Mouse (Mus musculus) ES-E14 (cell line): ENCODE measurements around the gene Cul3.

Experiments
- HCFC1 ChIP-seq: IDR thresholded peaks from 2 replicates; pipeline ENCODE4 v1.6.1; 2012; ENCODE audit warnings: low read length, inconsistent platforms, borderline replicate concordance; ENCODE audit not compliant: insufficient read depth
- MAFK ChIP-seq: IDR thresholded peaks from 2 replicates; pipeline ENCODE4 v1.6.1; 2014; ENCODE audit warnings: mild to moderate bottlenecking, low read depth, low read length, inconsistent platforms; ENCODE audit not compliant: insufficient read depth
- ZC3H11A ChIP-seq: IDR thresholded peaks from 2 replicates; pipeline ENCODE4 v1.6.1; 2012; ENCODE audit warnings: low read depth, mild to moderate bottlenecking, inconsistent platforms, low read length, borderline replicate concordance

- TF ChIP-seq MAFK (no peak), HCFC1 (no peak), ZC3H11A (no peak)
Observed at GRCm38 (mm10) chr1:80224839-80225412, 115.4 kb downstream of the Cul3 start.
